Mouse (Mus musculus) thymus, adult 2 months (tissue): ENCODE measurements around the gene Agrn. TPM values are rescaled to one million over a fixed set of nuclear protein-coding genes. Genes with fewer than 3 reads are reported as not detected.

Experiments
- DNase-seq: peaks from one replicate; pipeline ENCODE4 v3.0.0; 2021
- H3K27ac ChIP-seq: fragments of 200-500 bp; 2 replicates; pipeline ENCODE4 v1.5.1; 2012; ENCODE audit warnings: low read length, control low read depth; ENCODE audit not compliant: control insufficient read depth, insufficient read depth
- H3K27me3 ChIP-seq: fragments of 200-500 bp; 2 replicates; pipeline ENCODE4 v1.6.1; 2012; ENCODE audit warnings: mild to moderate bottlenecking, low read length, moderate library complexity, mixed read lengths; ENCODE audit not compliant: control insufficient read depth, insufficient read depth
- H3K36me3 ChIP-seq: fragments of 200-500 bp; 2 replicates; pipeline ENCODE4 v1.6.1; 2012; ENCODE audit warnings: mild to moderate bottlenecking, low read length, moderate library complexity; ENCODE audit not compliant: control insufficient read depth, insufficient read depth
- H3K4me1 ChIP-seq: fragments of 200-500 bp; replicated peaks from 2 replicates; pipeline ENCODE4 v1.6.1; 2012; ENCODE audit warnings: low read length; ENCODE audit not compliant: control insufficient read depth, insufficient read depth
- H3K4me3 ChIP-seq: fragments of 200-500 bp; 2 replicates; pipeline ENCODE4 v1.5.1; 2012; ENCODE audit warnings: mild to moderate bottlenecking, low read length, control low read depth, moderate library complexity; ENCODE audit not compliant: control insufficient read depth, insufficient read depth
- CTCF ChIP-seq: fragments of 200-500 bp; IDR thresholded peaks from 2 replicates; pipeline ENCODE4 v1.5.1; 2012; ENCODE audit warnings: mild to moderate bottlenecking, control low read depth, low read length, moderate library complexity, borderline replicate concordance; ENCODE audit not compliant: control insufficient read depth, poor library complexity, insufficient read depth; ENCODE audit errors: extremely low read depth
- POLR2A ChIP-seq: fragments of 200-500 bp; IDR thresholded peaks from 2 replicates; pipeline ENCODE4 v1.6.1; 2012; ENCODE audit warnings: mild to moderate bottlenecking, low read length, control low read depth, moderate library complexity; ENCODE audit not compliant: control insufficient read depth, poor library complexity, insufficient read depth; ENCODE audit errors: extremely low read depth
- WGBS: fragments of 180-500 bp; shearing (Covaris S2); methylation state at CpG from one replicate; pipeline ENCODE4 v1.1.7; 2018; 5-methylcytosine and 5-hydroxymethylcytosine counted together
- polyA plus RNA-seq: library from polyadenylated mRNA; depleted of rRNA; stranded (reverse); fragments of >200 nt; gene quantifications from 2 replicates; pipeline ENCODE4 v1.2.3, GENCODE M21; 2012

Agrn gene
- polyA plus RNA-seq, 1 experiment = 48.7 TPM

DNA sequence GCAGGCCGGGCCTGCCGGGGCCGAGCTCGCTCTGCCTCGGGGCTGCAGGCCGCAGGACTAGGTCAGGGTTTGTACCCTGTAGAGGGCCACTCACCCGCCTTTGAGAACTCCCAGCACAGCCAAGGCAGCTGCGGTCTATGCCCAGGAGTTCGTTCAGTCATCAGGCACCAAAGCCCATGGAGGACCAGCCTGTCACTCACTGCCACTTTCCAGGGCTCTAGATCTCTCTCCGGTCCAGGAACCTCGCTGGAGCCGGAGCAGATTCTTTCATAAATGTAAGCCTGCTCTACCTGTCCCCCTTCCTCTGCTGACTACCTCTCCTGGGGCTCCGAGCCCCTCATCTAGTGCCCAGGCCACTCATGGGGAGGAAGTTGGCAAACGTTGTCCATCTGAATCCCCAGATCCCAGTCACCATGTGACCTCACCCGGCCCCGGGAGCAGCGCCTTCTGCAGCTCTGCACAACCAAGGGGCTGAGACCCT is 36.8 kb upstream of the Agrn start:
- H3K4me3 ChIP-seq = peak overlapping the region; percentile 71

DNA sequence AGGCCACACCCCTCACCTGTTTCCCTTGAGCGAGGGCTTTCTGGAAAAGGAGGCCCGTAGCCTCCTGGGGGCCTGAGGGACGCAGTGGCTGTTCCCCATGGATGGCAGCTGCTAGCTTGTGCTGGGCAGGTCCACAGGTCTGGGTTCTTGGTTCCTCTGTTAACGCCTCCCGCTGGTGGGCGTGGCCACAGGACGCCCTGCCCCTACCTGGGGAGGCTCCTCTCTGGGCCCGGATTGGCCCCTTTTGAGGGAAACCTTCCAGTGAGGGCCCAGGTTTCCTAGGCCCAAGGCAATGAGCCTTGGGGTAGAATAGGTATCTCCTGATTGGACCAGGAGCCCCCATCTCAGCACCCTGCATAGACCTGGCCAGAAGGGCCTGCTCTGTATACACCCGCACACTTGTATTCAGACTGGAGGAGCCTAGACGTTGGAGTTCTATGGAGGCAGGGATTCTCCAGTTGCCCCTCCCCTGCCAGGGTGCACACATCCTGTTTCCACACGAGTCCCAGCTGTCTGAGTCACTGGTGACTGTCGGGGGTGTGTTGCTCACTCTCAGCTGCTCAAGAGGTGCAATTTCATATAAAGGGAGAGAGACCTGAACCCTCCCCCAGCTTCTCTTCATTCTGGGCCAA is 31.2 kb upstream of the Agrn start:
- TF ChIP-seq POLR2A (no peak), CTCF (no peak)

More for the DNA sequence above, 36.8 kb upstream of the Agrn start:
- H3K36me3 ChIP-seq = peaks cover 4% of the 10 kb centered on the region; the same call in 1 of the 2 replicates
- TF ChIP-seq POLR2A (no peak), CTCF (no peak)
- H3K4me1 ChIP-seq = peaks cover 18% of the 10 kb centered on the region
- H3K27me3 ChIP-seq = no peaks in the 10 kb centered on the region
- H3K27ac ChIP-seq = no peak overlapping the region
- WGBS = 26% methylated on average over 17 of the region's 17 CpGs
- DNase-seq = peak; percentile 19

GRCm38 (mm10) chr4:156227752-156228392 is 30.6 kb upstream of the Agrn start:
- Histone ChIP-seq H3K4me1 (no peaks in the 10 kb centered on the region), H3K36me3 (0 out of 2 replicates have a peak, but pooled peaks cover 3% of the 10 kb centered on the region), H3K27me3 (no peaks in the 10 kb centered on the region), H3K4me3 (peak overlapping the region; percentile 9), H3K27ac (no peak overlapping the region)
- WGBS = 84% methylated on average over 18 of the region's 18 CpGs
- no peak for DNase-seq
- TF ChIP-seq POLR2A (no peak), CTCF (no peak)

More for the DNA sequence above, 31.2 kb upstream of the Agrn start:
- Histone ChIP-seq H3K36me3 (0 out of 2 replicates have a peak, but pooled peaks cover 3% of the 10 kb centered on the region), H3K27ac (no peak overlapping the region), H3K4me1 (peaks cover 4% of the 10 kb centered on the region), H3K27me3 (no peaks in the 10 kb centered on the region), H3K4me3 (peak overlapping the region; percentile 9; the same call in 1 of the 2 replicates)
- 72% methylated on average over 12 of the region's 12 CpGs for WGBS
- no peak for DNase-seq

DNA sequence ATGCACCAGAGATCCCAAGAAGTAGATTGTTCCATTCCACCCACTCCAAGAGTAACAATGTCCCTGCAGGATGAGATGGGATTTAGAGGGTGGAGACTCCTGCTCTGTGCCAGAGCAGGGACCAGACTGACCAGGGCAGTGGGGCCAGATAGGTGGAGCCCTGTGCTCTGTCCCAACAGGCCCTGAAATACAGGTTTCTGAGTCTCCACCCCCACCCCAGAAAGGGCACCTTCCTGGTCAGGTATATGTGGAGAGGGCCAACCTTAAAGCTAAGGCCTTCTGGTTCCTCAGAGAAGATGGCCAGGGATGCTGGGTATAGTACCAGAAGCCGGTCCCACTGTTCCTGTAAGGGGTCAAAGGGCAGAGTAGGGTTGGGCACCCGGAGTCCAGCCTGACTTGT is 27.0 kb upstream of the Agrn start:
- WGBS = 97% methylated on average over 2 of the region's 2 CpGs

GRCm38 (mm10) chr4:156219936-156220335 is 22.6 kb upstream of the Agrn start:
- Histone ChIP-seq H3K4me1 (no peaks in the 10 kb centered on the region), H3K27me3 (no peaks in the 10 kb centered on the region), H3K27ac (no peak overlapping the region), H3K36me3 (no peaks in the 10 kb centered on the region), H3K4me3 (no peak overlapping the region)
- TF ChIP-seq CTCF = no peak
- TF ChIP-seq POLR2A = no peak
- DNase-seq = no peak
- 94% methylated on average over 11 of the region's 11 CpGs for WGBS

More for the DNA sequence above, 27.0 kb upstream of the Agrn start:
- Histone ChIP-seq H3K4me1 (no peaks in the 10 kb centered on the region), H3K4me3 (no peak overlapping the region), H3K27ac (no peak overlapping the region), H3K27me3 (no peaks in the 10 kb centered on the region), H3K36me3 (no peaks in the 10 kb centered on the region)
- TF ChIP-seq POLR2A (no peak), CTCF (no peak)
- no peak for DNase-seq

DNA sequence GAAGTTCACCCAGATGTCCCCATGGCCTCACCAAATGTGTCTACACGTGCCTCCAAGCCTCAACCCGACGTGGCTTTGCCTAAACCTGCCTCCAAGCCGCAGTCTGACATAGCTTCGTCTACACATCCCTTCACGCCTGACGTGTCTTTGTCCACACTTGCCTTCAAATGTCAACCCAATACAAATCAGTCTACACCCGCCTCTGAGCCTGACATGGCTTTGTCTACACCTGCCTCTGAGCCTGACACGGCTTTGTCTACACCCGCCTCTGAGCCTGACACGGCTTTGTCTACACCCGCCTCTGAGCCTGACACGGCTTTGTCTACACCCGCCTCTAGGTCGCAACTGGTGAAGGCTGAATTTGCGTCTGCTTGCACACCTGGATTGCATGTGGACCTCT is 20.6 kb upstream of the Agrn start:
- no peak for DNase-seq
- Histone ChIP-seq H3K27me3 (no peaks in the 10 kb centered on the region), H3K27ac (no peak overlapping the region), H3K4me1 (no peaks in the 10 kb centered on the region), H3K4me3 (no peak overlapping the region), H3K36me3 (no peaks in the 10 kb centered on the region)
- TF ChIP-seq CTCF = no peak
- TF ChIP-seq POLR2A = no peak
- 87% methylated on average over 16 of the region's 16 CpGs for WGBS

DNA sequence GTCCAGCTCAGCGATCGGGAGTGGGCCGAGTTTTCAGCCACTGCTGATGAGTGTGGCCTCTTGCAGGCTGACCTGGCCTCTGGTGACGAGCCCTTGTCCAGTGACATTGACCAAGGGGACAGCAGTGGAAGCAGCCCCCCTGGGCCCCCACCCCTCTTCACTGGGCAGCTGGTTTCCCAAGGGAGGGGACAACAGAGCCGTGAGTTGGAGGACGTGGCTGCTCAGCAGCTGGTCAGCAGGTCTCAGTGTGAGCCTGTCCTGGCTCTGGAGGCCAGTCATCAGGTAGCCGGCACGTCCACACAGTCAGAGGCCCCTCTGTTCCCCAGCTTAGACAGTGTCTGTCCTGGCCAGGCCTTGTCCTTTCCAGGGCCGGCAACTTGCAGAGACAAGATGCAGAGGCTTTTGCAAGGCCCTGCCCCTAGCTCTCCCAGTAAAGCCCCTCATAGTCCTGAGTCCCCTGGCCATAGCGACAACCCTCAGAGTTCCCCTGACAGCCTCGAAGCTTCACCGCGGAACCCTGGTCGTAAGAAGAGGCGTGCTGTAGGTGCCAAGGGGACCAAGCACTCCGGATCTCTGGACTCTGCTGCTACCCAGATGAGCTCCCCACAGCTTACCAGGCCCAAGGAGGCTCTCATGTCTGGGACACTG is 19.9 kb upstream of the Agrn start:
- Histone ChIP-seq H3K4me3 (no peak overlapping the region), H3K4me1 (no peaks in the 10 kb centered on the region), H3K27ac (no peak overlapping the region), H3K27me3 (no peaks in the 10 kb centered on the region), H3K36me3 (no peaks in the 10 kb centered on the region)
- 93% methylated on average over 16 of the region's 16 CpGs for WGBS
- DNase-seq = no peak
- no peak for TF ChIP-seq CTCF
- no peak for TF ChIP-seq POLR2A
